Mouse (Mus musculus) cortical plate, adult 2 months (tissue): Measurements from ENCODE around the gene Hspa12a.

Source experiments
- CTCF ChIP-seq: fragments of 200-500 bp; IDR thresholded peaks from 2 replicates; pipeline ENCODE4 v1.5.1; 2011; ENCODE audit warnings: mild to moderate bottlenecking, control low read depth, low read length; ENCODE audit not compliant: insufficient read depth; ENCODE audit errors: extremely low read depth
- POLR2A ChIP-seq: fragments of 200-500 bp; IDR thresholded peaks from 2 replicates; pipeline ENCODE4 v1.6.1; 2011; ENCODE audit warnings: mild to moderate bottlenecking, low read length, control low read depth; ENCODE audit not compliant: insufficient read depth; ENCODE audit errors: extremely low read depth

GRCm38 (mm10) chr19:58861174-58861760 is 82.2 kb downstream of the Hspa12a start:
- TF ChIP-seq CTCF (no peak), POLR2A (no peak)
